ENCODE assay signal across 8 mouse cellular contexts in genomic region chr11:31671354-31672169, GRCm38 (mm10). TPM values are rescaled to one million over a fixed set of nuclear protein-coding genes. Genes with fewer than 3 reads are reported as not detected.
A peak's percentile ranks its signal among the peaks of the same experiment; 100 is the strongest.
DNase-seq lines count a peak whose midpoint lies in the region; ATAC-seq lines count a peak whose summit lies in the region.

Gene Bod1 (minus strand): TSS chr11:31671885.

- peak; percentile 95 for DNase-seq in adipocyte (ENCODE audit: low spot score)
- DNase-seq in embryo, embryonic 10 days (ENCODE audit: low spot score), result peak; percentile 97
- DNase-seq in gastrocnemius, postnatal 14 days, result peak; percentile 93
- DNase-seq in left cerebral cortex, postnatal 10 days (ENCODE audit: extremely low spot score in 1 of 2, low spot score in 2 of 2), result peak; percentile 95 to 96
- peak; percentile 93 for DNase-seq in right cerebral cortex, postnatal 25 days
- peak; percentile 88 to 92 for DNase-seq in urinary bladder, postnatal 4 days (ENCODE audit: low spot score in 2 of 2)

- intact Hi-C loops in gastrocnemius, postnatal 14 days (cut with DNase I; ENCODE audit: low total_unique reads), result no loop called here
- intact Hi-C loops in left cerebral cortex, postnatal 10 days (cut with DNase I), result loop anchor here (10.0 kb wide), 1 partner anchor 493 kb away; no protein-coding TSS in a partner anchor

- ATAC-seq in inflammation-experienced regulatory T-cells, adult 6 months, result peak; percentile 98
- ATAC-seq in megakaryocyte-erythroid progenitor cell, adult 5-6 weeks (replicated peaks; ENCODE audit: low FRiP score, low TSS enrichment, poor library complexity, severe bottlenecking), result peak; percentile 96

RNA-seq across cellular contexts. Expression of gene Bod1, which starts in this region (rescaled TPM):
- total RNA-seq in gastrocnemius, postnatal 14 days (2021), result 100 to 1,000 TPM; 105 to 109 TPM
- 1 to 10 TPM; 4.9 to 6.7 (median 5.8) TPM for polyA plus RNA-seq in inflammation-experienced regulatory T-cells, adult 6 months (2017; shearing (Covaris generic))
- total RNA-seq in left cerebral cortex, postnatal 10 days (2021), result 10 to 100 TPM; 91.6 to 92.2 TPM
- total RNA-seq in megakaryocyte-erythroid progenitor cell, adult 5-6 weeks (2014; fragmentation: Nextera tagmentation), result 6.9 and 12.2 TPM in 2 replicates
- total RNA-seq in megakaryocyte-erythroid progenitor cell, adult 5-6 weeks (2017), result 8.6 and 10.4 TPM in 2 replicates

Comparison
In these comparisons a context has a peak if more than half of its experiments do, and no peak if none do; other contexts are left out.
1. Peak in every context shown above with its lines: DNase-seq and ATAC-seq.
2. RNA of gene Bod1 (total RNA-seq): 105 to 109 TPM in gastrocnemius, postnatal 14 days and 91.6 to 92.2 TPM in left cerebral cortex, postnatal 10 days; 6.9 to 12.2 TPM in megakaryocyte-erythroid progenitor cell, adult 5-6 weeks; every median in the first group is over 4 times any median in the second.